Mouse (Mus musculus): ENCODE results near the gene Sertad3. TPM values are rescaled to one million over a fixed set of nuclear protein-coding genes. Genes with fewer than 3 reads are reported as not detected.

The Sertad3 gene
- polyA plus RNA-seq, 1 experiment from 2014 or later: 37.6 TPM

DNA sequence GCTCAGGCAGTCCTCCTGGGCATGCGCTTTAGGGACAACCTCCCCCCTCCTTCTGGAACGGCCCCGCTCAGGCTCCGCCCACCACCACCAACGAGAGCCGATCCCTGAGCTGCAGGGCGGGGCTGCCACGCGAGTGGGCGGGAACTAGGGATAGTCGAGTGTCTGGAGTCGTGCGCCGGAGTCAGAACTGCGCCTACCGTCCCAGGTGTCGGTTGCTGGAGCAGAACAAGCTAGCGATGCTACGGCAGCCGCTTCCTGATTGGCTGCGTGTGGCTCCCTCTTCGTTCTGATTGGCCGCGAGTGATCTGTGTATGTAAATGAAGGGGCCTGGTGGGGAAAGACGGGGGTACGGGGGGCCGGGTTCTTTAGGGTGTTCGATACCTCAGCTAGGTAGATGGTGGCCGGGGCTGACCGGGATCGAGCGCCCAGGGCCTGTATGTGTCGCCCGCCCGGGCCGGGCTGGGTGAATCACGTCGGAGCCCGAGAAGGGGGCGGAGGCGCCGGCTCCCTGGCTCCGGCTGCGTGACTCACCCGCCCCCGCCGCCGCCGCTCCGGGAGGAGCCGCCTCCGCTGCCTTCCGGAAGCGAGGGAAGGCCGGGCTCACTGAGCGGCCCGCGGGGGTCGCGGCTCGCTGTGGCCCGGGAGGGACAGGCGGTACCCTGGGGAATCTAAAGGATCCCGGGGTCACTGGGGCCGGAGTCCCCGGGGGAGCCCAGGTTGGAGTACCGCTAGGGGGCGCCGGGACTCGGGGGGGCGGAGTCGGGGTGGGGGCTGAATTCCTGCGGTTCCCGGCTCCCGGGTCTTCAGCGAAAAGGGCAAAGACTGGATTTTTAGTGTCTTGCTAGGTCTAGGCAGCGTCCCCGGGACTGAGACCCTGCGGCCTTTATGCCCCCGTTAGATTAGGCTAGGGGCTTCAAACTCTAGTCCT lies 13.5 kb downstream of the Sertad3 start, which contains the start of gene Sertad1:
Gene Sertad1, plus strand, starts transcription at position 141 of the 928 bp plus-strand sequence.
- H3K27me3 ChIP-seq (ENCODE audit: control insufficient read depth, insufficient read depth, low read depth, low read length): no peaks in the 10 kb centered on the region
- H3K9me3 ChIP-seq (replicated peaks; ENCODE audit: control insufficient read depth, low read length): no peaks in the 10 kb centered on the region
- peaks cover 10% of the 10 kb centered on the region for H3K36me3 ChIP-seq (ENCODE audit: control insufficient read depth, insufficient read depth)
- peak within 1 kb of the TSS; percentile 97 for H3K27ac ChIP-seq (ENCODE audit: low read length)
- peaks cover 66% of the 10 kb centered on the region for H3K4me1 ChIP-seq (ENCODE audit: control insufficient read depth, low read depth, low read length)
- peak within 1 kb of the TSS; percentile 90 for H3K4me2 ChIP-seq (ENCODE audit: low read depth, low read length)
- peak within 1 kb of the TSS; percentile 94 for H3K9ac ChIP-seq (ENCODE audit: low read depth, low read length)
- peak within 1 kb of the TSS; percentile 93 for H3K4me3 ChIP-seq (ENCODE audit: low read depth, low read length)
- peak; percentile 80 for ATAC-seq (ENCODE audit: low read depth)
- WGBS (ENCODE audit: insufficient replicate concordance): under 1% methylated on average over 78 of the region's 80 CpGs

- H3K4me3 ChIP-seq (ENCODE audit: low read depth, low read length): peak overlapping the region; percentile 93
Measured at GRCm38 (mm10) chr7:27487740-27488268, 14.2 kb downstream of the Sertad3 start.

GRCm38 (mm10) chr7:27489270-27489869 lies 15.8 kb downstream of the Sertad3 start:
- H3K4me2 ChIP-seq (ENCODE audit: low read depth, low read length): peak overlapping the region; percentile 88; the same call in 1 of the 2 replicates
- no peak for ATAC-seq (ENCODE audit: low read depth)
- H3K9ac ChIP-seq (ENCODE audit: low read depth, low read length): peak overlapping the region; percentile 78; the same call in 1 of the 2 replicates
- H3K4me3 ChIP-seq (ENCODE audit: low read depth, low read length): no peak overlapping the region; the same call in 1 of the 2 replicates
- WGBS (ENCODE audit: insufficient replicate concordance): 86% methylated on average over 25 of the region's 25 CpGs
- peak overlapping the region; percentile 97 for H3K27ac ChIP-seq (ENCODE audit: low read length)
- no peaks in the 10 kb centered on the region for H3K9me3 ChIP-seq (replicated peaks; ENCODE audit: control insufficient read depth, low read length)
- no peaks in the 10 kb centered on the region for H3K27me3 ChIP-seq (ENCODE audit: control insufficient read depth, insufficient read depth, low read depth, low read length)
- H3K4me1 ChIP-seq (ENCODE audit: control insufficient read depth, low read depth, low read length): peaks cover 52% of the 10 kb centered on the region
- peaks cover 10% of the 10 kb centered on the region for H3K36me3 ChIP-seq (ENCODE audit: control insufficient read depth, insufficient read depth)

More at GRCm38 (mm10) chr7:27487740-27488268, 14.2 kb downstream of the Sertad3 start:
- ATAC-seq (ENCODE audit: low read depth): no peak
- peak overlapping the region; percentile 94 for H3K9ac ChIP-seq (ENCODE audit: low read depth, low read length)
- H3K27ac ChIP-seq (ENCODE audit: low read length): peak overlapping the region; percentile 97
- peak overlapping the region; percentile 90 for H3K4me2 ChIP-seq (ENCODE audit: low read depth, low read length)
- peaks cover 10% of the 10 kb centered on the region for H3K36me3 ChIP-seq (ENCODE audit: control insufficient read depth, insufficient read depth)
- WGBS (ENCODE audit: insufficient replicate concordance): 2% methylated on average over 13 of the region's 13 CpGs
- H3K27me3 ChIP-seq (ENCODE audit: control insufficient read depth, insufficient read depth, low read depth, low read length): no peaks in the 10 kb centered on the region
- no peaks in the 10 kb centered on the region for H3K9me3 ChIP-seq (replicated peaks; ENCODE audit: control insufficient read depth, low read length)
- H3K4me1 ChIP-seq (ENCODE audit: control insufficient read depth, low read depth, low read length): peaks cover 60% of the 10 kb centered on the region

DNA sequence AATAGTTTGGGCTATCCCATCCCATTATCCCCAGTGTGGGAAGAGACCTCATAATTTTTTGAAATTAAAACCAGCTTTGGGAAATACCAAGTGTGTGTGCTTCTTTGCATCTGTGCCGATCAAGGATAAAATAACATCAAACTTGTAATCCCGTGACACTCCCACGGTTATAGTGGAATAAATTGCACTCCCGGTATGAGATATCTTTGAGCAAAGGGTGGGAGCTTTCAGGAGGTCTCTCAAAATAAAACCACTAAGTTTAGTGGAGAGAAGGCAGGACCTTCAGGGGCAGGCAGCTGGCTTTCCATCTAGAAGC lies 16.6 kb downstream of the Sertad3 start:
- WGBS (ENCODE audit: insufficient replicate concordance): 20% methylated on average over 4 of the region's 4 CpGs
- no peaks in the 10 kb centered on the region for H3K9me3 ChIP-seq (replicated peaks; ENCODE audit: control insufficient read depth, low read length)
- peak overlapping the region; percentile 65 for H3K4me3 ChIP-seq (ENCODE audit: low read depth, low read length)
- H3K36me3 ChIP-seq (ENCODE audit: control insufficient read depth, insufficient read depth): peaks cover 10% of the 10 kb centered on the region
- H3K27ac ChIP-seq (ENCODE audit: low read length): peak overlapping the region; percentile 94
- peaks cover 49% of the 10 kb centered on the region for H3K4me1 ChIP-seq (ENCODE audit: control insufficient read depth, low read depth, low read length)
- H3K27me3 ChIP-seq (ENCODE audit: control insufficient read depth, insufficient read depth, low read depth, low read length): no peaks in the 10 kb centered on the region
- peak overlapping the region; percentile 88 for H3K4me2 ChIP-seq (ENCODE audit: low read depth, low read length)
- no peak for ATAC-seq (ENCODE audit: low read depth)
- H3K9ac ChIP-seq (ENCODE audit: low read depth, low read length): peak overlapping the region; percentile 78

DNA sequence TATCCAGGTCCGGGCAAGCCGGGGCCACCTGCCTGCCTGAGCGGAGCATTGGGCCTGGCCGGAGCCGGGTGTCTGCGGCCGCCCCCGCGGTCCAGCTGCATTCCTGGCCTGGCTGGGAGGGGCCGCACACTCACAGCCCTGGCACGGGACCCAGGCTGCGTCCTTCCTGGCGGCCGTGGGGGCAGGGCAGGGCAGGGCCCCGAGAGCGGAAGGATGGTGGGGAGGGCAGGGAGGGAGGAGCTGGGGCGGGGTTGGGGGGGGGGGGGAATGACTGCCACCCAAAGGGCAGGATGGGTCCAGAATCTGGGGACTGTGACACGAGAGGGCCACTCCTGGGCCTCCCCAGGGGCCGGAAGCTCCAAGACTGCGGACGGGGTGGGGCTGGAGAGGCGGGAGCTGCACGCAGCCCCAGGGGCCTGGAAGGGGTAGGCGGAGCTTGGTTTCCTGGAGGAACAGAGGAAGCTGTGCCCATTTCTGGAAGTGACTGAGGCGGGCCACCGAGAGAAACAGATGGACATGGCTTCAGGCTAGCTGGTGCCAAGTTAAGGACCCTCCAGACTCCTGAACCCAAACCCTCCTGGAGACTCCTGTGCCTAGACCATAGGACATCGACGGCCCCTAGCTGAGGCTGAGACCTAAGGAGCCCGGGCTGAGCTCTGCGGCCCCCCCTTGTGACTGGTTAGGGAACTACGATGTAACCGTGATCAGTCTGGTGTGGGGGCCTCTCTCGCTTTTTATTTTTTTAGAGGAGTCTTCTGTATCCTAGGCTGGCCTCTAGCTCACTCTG lies 17.2 kb downstream of the Sertad3 start:
- Histone ChIP-seq H3K9ac (ENCODE audit: low read depth, low read length) (peak overlapping the region; percentile 78), H3K4me1 (ENCODE audit: control insufficient read depth, low read depth, low read length) (peaks cover 43% of the 10 kb centered on the region), H3K27ac (ENCODE audit: low read length) (peak overlapping the region; percentile 94), H3K4me2 (ENCODE audit: low read depth, low read length) (peak overlapping the region; percentile 88), H3K36me3 (ENCODE audit: control insufficient read depth, insufficient read depth) (peaks cover 10% of the 10 kb centered on the region), H3K27me3 (ENCODE audit: control insufficient read depth, insufficient read depth, low read depth, low read length) (no peaks in the 10 kb centered on the region), H3K4me3 (ENCODE audit: low read depth, low read length) (peak overlapping the region; percentile 65), H3K9me3 (replicated peaks; ENCODE audit: control insufficient read depth, low read length) (no peaks in the 10 kb centered on the region)
- peak; percentile 82 for ATAC-seq (ENCODE audit: low read depth)
- WGBS (ENCODE audit: insufficient replicate concordance): under 1% methylated on average over 31 of the region's 33 CpGs

DNA sequence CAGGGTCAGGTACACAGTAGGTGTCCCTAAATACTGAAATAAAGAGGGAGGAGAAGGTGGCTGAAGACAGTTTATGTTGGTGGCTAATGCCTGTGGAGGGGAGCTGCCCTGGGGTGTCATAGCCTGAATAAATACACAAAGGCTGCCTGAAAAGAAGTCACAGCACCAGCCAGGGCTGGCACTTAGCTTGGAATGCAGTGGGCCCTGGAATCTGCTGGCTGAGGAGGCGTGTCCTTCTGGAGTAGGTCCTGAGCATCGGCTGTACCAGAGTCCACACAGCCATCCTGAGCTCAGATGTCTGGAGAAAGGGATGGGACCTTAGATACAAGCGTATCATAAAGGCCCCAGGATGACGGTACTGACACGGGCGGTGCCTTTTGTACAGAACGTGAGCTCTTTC lies 18.3 kb downstream of the Sertad3 start:
- Histone ChIP-seq H3K4me1 (ENCODE audit: control insufficient read depth, low read depth, low read length) (peaks cover 42% of the 10 kb centered on the region), H3K36me3 (ENCODE audit: control insufficient read depth, insufficient read depth) (peaks cover 10% of the 10 kb centered on the region), H3K27ac (ENCODE audit: low read length) (peak overlapping the region; percentile 94), H3K27me3 (ENCODE audit: control insufficient read depth, insufficient read depth, low read depth, low read length) (no peaks in the 10 kb centered on the region), H3K9ac (ENCODE audit: low read depth, low read length) (peak overlapping the region; percentile 78; the same call in 1 of the 2 replicates), H3K4me3 (ENCODE audit: low read depth, low read length) (peak overlapping the region; percentile 65; the same call in 1 of the 2 replicates), H3K4me2 (ENCODE audit: low read depth, low read length) (peak overlapping the region; percentile 88), H3K9me3 (replicated peaks; ENCODE audit: control insufficient read depth, low read length) (no peaks in the 10 kb centered on the region)
- WGBS (ENCODE audit: insufficient replicate concordance): 74% methylated on average over 7 of the region's 7 CpGs
- no peak for ATAC-seq (ENCODE audit: low read depth)

GRCm38 (mm10) chr7:27493022-27493421 lies 19.5 kb downstream of the Sertad3 start:
- H3K4me1 ChIP-seq (ENCODE audit: control insufficient read depth, low read depth, low read length): peaks cover 47% of the 10 kb centered on the region
- no peak overlapping the region for H3K4me2 ChIP-seq (ENCODE audit: low read depth, low read length)
- no peaks in the 10 kb centered on the region for H3K27me3 ChIP-seq (ENCODE audit: control insufficient read depth, insufficient read depth, low read depth, low read length)
- peaks cover 10% of the 10 kb centered on the region for H3K36me3 ChIP-seq (ENCODE audit: control insufficient read depth, insufficient read depth)
- no peak for ATAC-seq (ENCODE audit: low read depth)
- no peak overlapping the region for H3K4me3 ChIP-seq (ENCODE audit: low read depth, low read length)
- no peak overlapping the region for H3K9ac ChIP-seq (ENCODE audit: low read depth, low read length)
- H3K27ac ChIP-seq (ENCODE audit: low read length): no peak overlapping the region
- 47% methylated on average over 3 of the region's 3 CpGs for WGBS (ENCODE audit: insufficient replicate concordance)
- no peaks in the 10 kb centered on the region for H3K9me3 ChIP-seq (replicated peaks; ENCODE audit: control insufficient read depth, low read length)

DNA sequence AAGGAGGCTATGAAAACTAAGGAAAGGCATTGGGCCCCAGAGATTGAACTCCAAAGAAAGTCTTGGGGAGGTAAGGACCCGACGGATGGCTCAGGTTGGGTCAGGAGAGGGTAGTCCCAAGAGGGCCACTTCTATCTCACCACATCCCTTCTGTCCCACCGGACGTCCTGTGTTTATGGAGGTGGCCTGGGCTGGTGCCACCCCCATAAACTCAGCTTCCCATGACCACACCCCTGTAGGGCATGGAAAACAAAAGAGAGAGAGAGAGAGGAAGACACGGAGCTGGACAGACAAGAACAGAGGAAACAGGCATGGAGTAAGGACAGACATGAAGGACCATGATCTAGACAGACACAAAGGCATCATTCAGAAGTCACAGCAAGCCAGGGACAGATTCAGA lies 19.9 kb downstream of the Sertad3 start:
- Histone ChIP-seq H3K36me3 (ENCODE audit: control insufficient read depth, insufficient read depth) (peaks cover 10% of the 10 kb centered on the region), H3K4me1 (ENCODE audit: control insufficient read depth, low read depth, low read length) (peaks cover 43% of the 10 kb centered on the region), H3K9me3 (replicated peaks; ENCODE audit: control insufficient read depth, low read length) (no peaks in the 10 kb centered on the region), H3K27me3 (ENCODE audit: control insufficient read depth, insufficient read depth, low read depth, low read length) (no peaks in the 10 kb centered on the region), H3K4me3 (ENCODE audit: low read depth, low read length) (no peak overlapping the region), H3K9ac (ENCODE audit: low read depth, low read length) (no peak overlapping the region), H3K27ac (ENCODE audit: low read length) (no peak overlapping the region), H3K4me2 (ENCODE audit: low read depth, low read length) (no peak overlapping the region)
- no peak for ATAC-seq (ENCODE audit: low read depth)
- WGBS (ENCODE audit: insufficient replicate concordance): 76% methylated on average over 5 of the region's 5 CpGs
